Mouse (Mus musculus) cortical plate, adult 2 months (tissue): ENCODE data around the gene Kcnma1. TPM values are rescaled to one million over a fixed set of nuclear protein-coding genes. Genes with fewer than 3 reads are reported as not detected.
A peak's percentile ranks its signal among the peaks of the same experiment; 100 is the strongest.

Experiments used
- H3K27ac ChIP-seq: fragments of 200-500 bp; 2 replicates; pipeline ENCODE4 v1.5.1; 2012; ENCODE audit warnings: low read length, control low read depth, inconsistent platforms; ENCODE audit not compliant: insufficient read depth
- H3K4me1 ChIP-seq: fragments of 200-500 bp; 2 replicates; pipeline ENCODE4 v1.6.1; 2011; ENCODE audit warnings: low read length; ENCODE audit not compliant: control insufficient read depth, insufficient read depth
- H3K4me3 ChIP-seq: fragments of 200-500 bp; 2 replicates; pipeline ENCODE4 v1.5.1; 2011; ENCODE audit warnings: mild to moderate bottlenecking, low read length, control low read depth; ENCODE audit not compliant: insufficient read depth
- CTCF ChIP-seq: fragments of 200-500 bp; IDR thresholded peaks from 2 replicates; pipeline ENCODE4 v1.5.1; 2011; ENCODE audit warnings: mild to moderate bottlenecking, control low read depth, low read length; ENCODE audit not compliant: insufficient read depth; ENCODE audit errors: extremely low read depth
- POLR2A ChIP-seq: fragments of 200-500 bp; IDR thresholded peaks from 2 replicates; pipeline ENCODE4 v1.6.1; 2011; ENCODE audit warnings: mild to moderate bottlenecking, low read length, control low read depth; ENCODE audit not compliant: insufficient read depth; ENCODE audit errors: extremely low read depth
- polyA plus RNA-seq: library from polyadenylated mRNA; depleted of rRNA; stranded (reverse); fragments of >200 nt; gene quantifications from 2 replicates; pipeline ENCODE4 v1.2.3, GENCODE M21; 2012

Gene Kcnma1
- polyA plus RNA-seq, 1 experiment = 57.9 TPM

GRCm38 (mm10) chr14:23846706-23847105 is 167.6 kb downstream of the Kcnma1 start:
- H3K4me1 ChIP-seq = peaks cover 11% of the 10 kb centered on the region; the same call in 1 of the 2 replicates
- no peak overlapping the region for H3K27ac ChIP-seq
- no peak for TF ChIP-seq CTCF
- no peak overlapping the region for H3K4me3 ChIP-seq

GRCm38 (mm10) chr14:23842025-23842424 is 172.3 kb downstream of the Kcnma1 start:
- H3K4me3 ChIP-seq = no peak overlapping the region
- TF ChIP-seq CTCF = no peak
- no peak for TF ChIP-seq POLR2A
- peaks cover 15% of the 10 kb centered on the region for H3K4me1 ChIP-seq
- H3K27ac ChIP-seq = peak overlapping the region; percentile 38; the same call in 1 of the 2 replicates

GRCm38 (mm10) chr14:23839613-23840012 is 174.7 kb downstream of the Kcnma1 start:
- TF ChIP-seq POLR2A (no peak), CTCF (no peak)
- H3K4me1 ChIP-seq = peaks cover 20% of the 10 kb centered on the region
- H3K27ac ChIP-seq = no peak overlapping the region
- no peak overlapping the region for H3K4me3 ChIP-seq

- Histone ChIP-seq H3K4me3 (no peak overlapping the region), H3K4me1 (peaks cover 18% of the 10 kb centered on the region), H3K27ac (no peak overlapping the region)
- TF ChIP-seq CTCF = no peak
- TF ChIP-seq POLR2A = no peak
These were observed 178.7 kb downstream of the Kcnma1 start for GRCm38 (mm10) chr14:23835387-23836111.

- H3K4me1 ChIP-seq = peaks cover 20% of the 10 kb centered on the region
- 0 out of 2 replicates have a peak overlapping the region, but pooled peaks have one; percentile 6 for H3K27ac ChIP-seq
- H3K4me3 ChIP-seq = no peak overlapping the region
- TF ChIP-seq POLR2A (no peak), CTCF (no peak)
These were observed 183.0 kb downstream of the Kcnma1 start for GRCm38 (mm10) chr14:23831284-23831683.

- H3K4me3 ChIP-seq = no peak overlapping the region
- no peak overlapping the region for H3K27ac ChIP-seq
- peaks cover 21% of the 10 kb centered on the region for H3K4me1 ChIP-seq
- no peak for TF ChIP-seq CTCF
- TF ChIP-seq POLR2A = no peak
These were observed 184.0 kb downstream of the Kcnma1 start for GRCm38 (mm10) chr14:23830316-23830715.

- no peak for TF ChIP-seq POLR2A
- TF ChIP-seq CTCF = no peak
These were observed 185.5 kb downstream of the Kcnma1 start for GRCm38 (mm10) chr14:23828711-23829320.

GRCm38 (mm10) chr14:23824937-23825336 is 189.4 kb downstream of the Kcnma1 start:
- peaks cover 22% of the 10 kb centered on the region for H3K4me1 ChIP-seq
- 0 out of 2 replicates have a peak overlapping the region, but pooled peaks have one; percentile 61 for H3K27ac ChIP-seq
- no peak overlapping the region for H3K4me3 ChIP-seq
- TF ChIP-seq POLR2A (no peak), CTCF (no peak)

More at GRCm38 (mm10) chr14:23828711-23829320, 185.5 kb downstream of the Kcnma1 start:
- H3K4me1 ChIP-seq = peaks cover 25% of the 10 kb centered on the region
- no peak overlapping the region for H3K27ac ChIP-seq
- H3K4me3 ChIP-seq = no peak overlapping the region

GRCm38 (mm10) chr14:23824267-23824666 is 190.0 kb downstream of the Kcnma1 start:
- H3K4me3 ChIP-seq = no peak overlapping the region
- peak overlapping the region; percentile 9 for H3K27ac ChIP-seq
- TF ChIP-seq POLR2A (no peak), CTCF (no peak)
- H3K4me1 ChIP-seq = peaks cover 22% of the 10 kb centered on the region

- Histone ChIP-seq H3K27ac (no peak overlapping the region), H3K4me1 (peaks cover 10% of the 10 kb centered on the region; the same call in 1 of the 2 replicates), H3K4me3 (no peak overlapping the region)
- no peak for TF ChIP-seq POLR2A
These were observed 196.7 kb downstream of the Kcnma1 start for GRCm38 (mm10) chr14:23817585-23817984.
